Mouse (Mus musculus): Measurements from ENCODE around the gene Treml4. TPM values are rescaled to one million over a fixed set of nuclear protein-coding genes. Genes with fewer than 3 reads are reported as not detected.

The Treml4 gene
- polyA plus RNA-seq (2015; fragmentation: Nextera tagmentation; extraction: Ambion mirVana), result 0.41 and 0.46 TPM in 2 replicates

GRCm38 (mm10) chr17:48263741-48264362, at the start of gene Treml4:
Gene Treml4, plus strand, starts transcription at chr17:48264295.
- Histone ChIP-seq H3K4me2 (replicated peaks; ENCODE audit: low read depth, low read length) (no peak within 1 kb of the TSS), H3K4me3 (ENCODE audit: low read length) (no peak within 1 kb of the TSS), H3K36me3 (ENCODE audit: insufficient read depth, low read length) (no peaks in the 10 kb centered on the region), H3K27me3 (ENCODE audit: insufficient read depth, low read length) (no peaks in the 10 kb centered on the region), H3K27ac (ENCODE audit: low read length) (no peak within 1 kb of the TSS), H3K9me3 (ENCODE audit: low read length) (peaks cover 11% of the 10 kb centered on the region; the same call in 1 of the 2 replicates), H3K4me1 (ENCODE audit: insufficient read depth, low read length) (0 out of 2 replicates have a peak, but pooled peaks cover 3% of the 10 kb centered on the region), H3K9ac (replicated peaks; ENCODE audit: low read length) (no peak within 1 kb of the TSS)
- no peak for ATAC-seq (ENCODE audit: low FRiP score, low TSS enrichment)
- WGBS, result 93% methylated on average over 3 of the region's 3 CpGs

- 86% methylated on average over 1 of the region's 1 CpGs for WGBS
- no peak overlapping the region for H3K4me2 ChIP-seq (replicated peaks; ENCODE audit: low read depth, low read length)
- H3K27ac ChIP-seq (ENCODE audit: low read length), result no peak overlapping the region
- H3K9ac ChIP-seq (replicated peaks; ENCODE audit: low read length), result no peak overlapping the region
- no peaks in the 10 kb centered on the region for H3K36me3 ChIP-seq (ENCODE audit: insufficient read depth, low read length)
- H3K27me3 ChIP-seq (ENCODE audit: insufficient read depth, low read length), result no peaks in the 10 kb centered on the region
- no peak overlapping the region for H3K4me3 ChIP-seq (ENCODE audit: low read length)
- no peak for ATAC-seq (ENCODE audit: low FRiP score, low TSS enrichment)
- no peaks in the 10 kb centered on the region for H3K4me1 ChIP-seq (ENCODE audit: insufficient read depth, low read length)
- H3K9me3 ChIP-seq (ENCODE audit: low read length), result peaks cover 3% of the 10 kb centered on the region; the same call in 1 of the 2 replicates
Observed at GRCm38 (mm10) chr17:48215429-48215828, 48.7 kb upstream of the Treml4 start.

- Histone ChIP-seq H3K4me1 (ENCODE audit: insufficient read depth, low read length) (no peaks in the 10 kb centered on the region), H3K27me3 (ENCODE audit: insufficient read depth, low read length) (no peaks in the 10 kb centered on the region), H3K27ac (ENCODE audit: low read length) (no peak overlapping the region), H3K9ac (replicated peaks; ENCODE audit: low read length) (no peak overlapping the region), H3K4me2 (replicated peaks; ENCODE audit: low read depth, low read length) (no peak overlapping the region), H3K9me3 (ENCODE audit: low read length) (no peaks in the 10 kb centered on the region), H3K36me3 (ENCODE audit: insufficient read depth, low read length) (no peaks in the 10 kb centered on the region), H3K4me3 (ENCODE audit: low read length) (no peak overlapping the region)
- no peak for ATAC-seq (ENCODE audit: low FRiP score, low TSS enrichment)
- 82% methylated on average over 7 of the region's 7 CpGs for WGBS
Observed at GRCm38 (mm10) chr17:48230680-48231079, 33.4 kb upstream of the Treml4 start.

GRCm38 (mm10) chr17:48232518-48232917, 31.6 kb upstream of the Treml4 start, which contains the start of gene Trem1:
Gene Trem1, plus strand, starts transcription at chr17:48232768.
- WGBS, result 75% methylated on average over 6 of the region's 6 CpGs
- H3K4me1 ChIP-seq (ENCODE audit: insufficient read depth, low read length), result no peaks in the 10 kb centered on the region
- no peak within 1 kb of the TSS for H3K4me3 ChIP-seq (ENCODE audit: low read length)
- H3K27ac ChIP-seq (ENCODE audit: low read length), result no peak within 1 kb of the TSS
- ATAC-seq (ENCODE audit: low FRiP score, low TSS enrichment), result no peak
- no peak within 1 kb of the TSS for H3K9ac ChIP-seq (replicated peaks; ENCODE audit: low read length)
- no peaks in the 10 kb centered on the region for H3K36me3 ChIP-seq (ENCODE audit: insufficient read depth, low read length)
- no peaks in the 10 kb centered on the region for H3K9me3 ChIP-seq (ENCODE audit: low read length)
- no peaks in the 10 kb centered on the region for H3K27me3 ChIP-seq (ENCODE audit: insufficient read depth, low read length)
- no peak within 1 kb of the TSS for H3K4me2 ChIP-seq (replicated peaks; ENCODE audit: low read depth, low read length)

DNA sequence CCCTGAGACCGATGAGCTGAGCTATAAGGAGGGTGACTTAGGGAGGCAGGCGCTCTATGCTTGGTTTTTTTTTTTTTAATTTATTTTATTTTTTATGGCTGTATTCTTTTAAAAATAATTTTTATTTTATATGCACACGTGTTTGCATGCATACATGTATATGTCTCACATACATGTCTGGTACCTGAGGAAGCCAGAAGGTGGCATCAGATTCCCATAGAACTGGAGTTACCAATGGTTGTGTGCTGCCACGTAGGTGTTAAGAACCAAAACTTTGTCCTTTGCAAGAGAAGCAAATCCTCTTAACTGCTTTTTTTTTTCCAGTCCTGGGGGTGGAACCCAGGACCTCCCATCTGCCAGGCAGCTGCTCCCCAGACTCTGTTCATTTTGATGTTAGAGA, 30.3 kb upstream of the Treml4 start:
- 96% methylated on average over 4 of the region's 4 CpGs for WGBS
- Histone ChIP-seq H3K27me3 (ENCODE audit: insufficient read depth, low read length) (no peaks in the 10 kb centered on the region), H3K4me1 (ENCODE audit: insufficient read depth, low read length) (no peaks in the 10 kb centered on the region), H3K4me2 (replicated peaks; ENCODE audit: low read depth, low read length) (no peak overlapping the region), H3K9ac (replicated peaks; ENCODE audit: low read length) (no peak overlapping the region), H3K4me3 (ENCODE audit: low read length) (no peak overlapping the region), H3K36me3 (ENCODE audit: insufficient read depth, low read length) (no peaks in the 10 kb centered on the region), H3K9me3 (ENCODE audit: low read length) (no peaks in the 10 kb centered on the region), H3K27ac (ENCODE audit: low read length) (no peak overlapping the region)
- no peak for ATAC-seq (ENCODE audit: low FRiP score, low TSS enrichment)

GRCm38 (mm10) chr17:48234550-48234949, 29.5 kb upstream of the Treml4 start:
- Histone ChIP-seq H3K9me3 (ENCODE audit: low read length) (no peaks in the 10 kb centered on the region), H3K4me1 (ENCODE audit: insufficient read depth, low read length) (no peaks in the 10 kb centered on the region), H3K27ac (ENCODE audit: low read length) (no peak overlapping the region), H3K36me3 (ENCODE audit: insufficient read depth, low read length) (no peaks in the 10 kb centered on the region), H3K4me2 (replicated peaks; ENCODE audit: low read depth, low read length) (no peak overlapping the region), H3K9ac (replicated peaks; ENCODE audit: low read length) (no peak overlapping the region), H3K27me3 (ENCODE audit: insufficient read depth, low read length) (no peaks in the 10 kb centered on the region), H3K4me3 (ENCODE audit: low read length) (no peak overlapping the region)
- no peak for ATAC-seq (ENCODE audit: low FRiP score, low TSS enrichment)
- WGBS, result 67% methylated on average over 5 of the region's 5 CpGs

GRCm38 (mm10) chr17:48235773-48236370, 28.2 kb upstream of the Treml4 start:
- ATAC-seq (ENCODE audit: low FRiP score, low TSS enrichment), result no peak
- WGBS, result 28% methylated on average over 4 of the region's 4 CpGs

DNA sequence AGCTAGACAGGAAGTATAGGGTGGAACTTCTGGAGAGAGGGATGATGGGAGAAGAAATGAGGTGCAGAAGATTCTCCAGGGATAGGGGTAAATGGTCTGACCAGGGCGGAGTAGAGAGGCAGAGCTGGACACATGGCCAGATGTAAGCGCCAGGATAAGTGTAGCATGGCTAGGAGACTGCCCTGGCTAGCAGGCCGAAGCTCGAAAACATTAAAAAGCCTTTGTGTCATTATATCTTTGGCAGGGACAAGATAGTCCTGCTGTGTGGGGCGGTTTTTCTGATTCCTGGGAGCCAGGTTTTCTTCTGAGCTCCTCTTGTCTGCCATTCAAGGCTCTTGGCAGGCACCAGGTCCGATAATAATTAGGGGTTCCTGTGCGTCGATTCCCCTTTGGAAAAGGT, 26.5 kb upstream of the Treml4 start:
- no peak overlapping the region for H3K9ac ChIP-seq (replicated peaks; ENCODE audit: low read length)
- H3K4me1 ChIP-seq (ENCODE audit: insufficient read depth, low read length), result no peaks in the 10 kb centered on the region
- no peak for ATAC-seq (ENCODE audit: low FRiP score, low TSS enrichment)
- H3K9me3 ChIP-seq (ENCODE audit: low read length), result no peaks in the 10 kb centered on the region
- no peaks in the 10 kb centered on the region for H3K27me3 ChIP-seq (ENCODE audit: insufficient read depth, low read length)
- H3K36me3 ChIP-seq (ENCODE audit: insufficient read depth, low read length), result no peaks in the 10 kb centered on the region
- H3K27ac ChIP-seq (ENCODE audit: low read length), result no peak overlapping the region
- no peak overlapping the region for H3K4me3 ChIP-seq (ENCODE audit: low read length)
- 93% methylated on average over 8 of the region's 8 CpGs for WGBS
- H3K4me2 ChIP-seq (replicated peaks; ENCODE audit: low read depth, low read length), result no peak overlapping the region

More at GRCm38 (mm10) chr17:48235773-48236370, 28.2 kb upstream of the Treml4 start:
- no peak overlapping the region for H3K9ac ChIP-seq (replicated peaks; ENCODE audit: low read length)
- H3K4me3 ChIP-seq (ENCODE audit: low read length), result no peak overlapping the region
- no peak overlapping the region for H3K4me2 ChIP-seq (replicated peaks; ENCODE audit: low read depth, low read length)
- no peak overlapping the region for H3K27ac ChIP-seq (ENCODE audit: low read length)
- no peaks in the 10 kb centered on the region for H3K27me3 ChIP-seq (ENCODE audit: insufficient read depth, low read length)
- H3K4me1 ChIP-seq (ENCODE audit: insufficient read depth, low read length), result no peaks in the 10 kb centered on the region
- H3K36me3 ChIP-seq (ENCODE audit: insufficient read depth, low read length), result no peaks in the 10 kb centered on the region
- no peaks in the 10 kb centered on the region for H3K9me3 ChIP-seq (ENCODE audit: low read length)

DNA sequence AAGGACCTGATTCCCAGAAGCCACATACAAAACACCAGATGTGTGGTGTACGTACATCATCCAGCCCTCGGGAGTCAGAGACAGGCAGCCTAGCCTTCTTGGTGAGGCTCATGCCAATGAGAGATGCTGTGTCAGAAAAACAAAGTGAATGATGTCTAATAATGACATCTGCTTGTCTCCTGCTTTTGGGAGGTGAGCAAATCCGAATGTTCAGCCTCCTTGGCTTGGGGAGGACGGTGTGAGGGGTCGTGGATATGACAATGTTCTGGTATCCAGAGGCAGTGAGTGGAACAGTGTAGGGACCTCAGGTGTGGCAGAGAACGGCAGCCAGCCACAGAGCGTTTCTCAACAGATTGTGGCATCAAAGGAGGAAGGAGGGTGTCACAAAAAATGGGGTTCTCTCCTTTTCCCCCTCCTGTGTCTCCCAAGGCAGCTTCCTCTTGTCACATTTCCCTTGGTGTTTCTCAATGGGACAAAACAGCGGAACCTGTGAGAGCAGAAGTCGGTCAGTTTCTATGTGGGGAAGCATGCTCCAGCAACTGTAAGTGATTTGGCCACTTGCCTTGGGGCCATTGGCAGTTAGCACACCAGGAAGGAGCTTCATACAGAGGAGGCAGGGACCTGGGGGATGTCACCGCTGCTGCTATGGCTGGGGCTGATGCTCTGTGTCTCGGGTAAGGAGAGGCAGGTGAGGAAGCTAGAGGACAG, 16.7 kb upstream of the Treml4 start, which contains the start of gene Trem3:
TSS of gene Trem3 (plus strand) at position 557 of the 708 bp plus-strand sequence.
- WGBS, result 73% methylated on average over 11 of the region's 11 CpGs
- H3K27me3 ChIP-seq (ENCODE audit: insufficient read depth, low read length), result no peaks in the 10 kb centered on the region
- no peaks in the 10 kb centered on the region for H3K36me3 ChIP-seq (ENCODE audit: insufficient read depth, low read length)
- H3K9ac ChIP-seq (replicated peaks; ENCODE audit: low read length), result no peak within 1 kb of the TSS
- no peak within 1 kb of the TSS for H3K4me2 ChIP-seq (replicated peaks; ENCODE audit: low read depth, low read length)
- H3K4me3 ChIP-seq (ENCODE audit: low read length), result no peak within 1 kb of the TSS
- H3K4me1 ChIP-seq (ENCODE audit: insufficient read depth, low read length), result no peaks in the 10 kb centered on the region
- H3K27ac ChIP-seq (ENCODE audit: low read length), result no peak within 1 kb of the TSS
- ATAC-seq (ENCODE audit: low FRiP score, low TSS enrichment), result no peak
- H3K9me3 ChIP-seq (ENCODE audit: low read length), result no peaks in the 10 kb centered on the region

GRCm38 (mm10) chr17:48249039-48249438, 15.1 kb upstream of the Treml4 start:
- H3K9ac ChIP-seq (replicated peaks; ENCODE audit: low read length), result no peak overlapping the region
- H3K4me2 ChIP-seq (replicated peaks; ENCODE audit: low read depth, low read length), result no peak overlapping the region
- no peaks in the 10 kb centered on the region for H3K9me3 ChIP-seq (ENCODE audit: low read length)
- H3K36me3 ChIP-seq (ENCODE audit: insufficient read depth, low read length), result no peaks in the 10 kb centered on the region
- no peak overlapping the region for H3K4me3 ChIP-seq (ENCODE audit: low read length)
- H3K27ac ChIP-seq (ENCODE audit: low read length), result no peak overlapping the region
- no peaks in the 10 kb centered on the region for H3K4me1 ChIP-seq (ENCODE audit: insufficient read depth, low read length)
- ATAC-seq (ENCODE audit: low FRiP score, low TSS enrichment), result no peak
- no peaks in the 10 kb centered on the region for H3K27me3 ChIP-seq (ENCODE audit: insufficient read depth, low read length)
